Mouse (Mus musculus) MN1 (cell line): ENCODE measurements around the gene Rnf207.

ENCODE experiments used
- DNase-seq: peaks from one replicate; pipeline ENCODE4 v3.0.0-alpha.2; 2016; ENCODE audit warnings: low spot score

Gene Rnf207

DNA sequence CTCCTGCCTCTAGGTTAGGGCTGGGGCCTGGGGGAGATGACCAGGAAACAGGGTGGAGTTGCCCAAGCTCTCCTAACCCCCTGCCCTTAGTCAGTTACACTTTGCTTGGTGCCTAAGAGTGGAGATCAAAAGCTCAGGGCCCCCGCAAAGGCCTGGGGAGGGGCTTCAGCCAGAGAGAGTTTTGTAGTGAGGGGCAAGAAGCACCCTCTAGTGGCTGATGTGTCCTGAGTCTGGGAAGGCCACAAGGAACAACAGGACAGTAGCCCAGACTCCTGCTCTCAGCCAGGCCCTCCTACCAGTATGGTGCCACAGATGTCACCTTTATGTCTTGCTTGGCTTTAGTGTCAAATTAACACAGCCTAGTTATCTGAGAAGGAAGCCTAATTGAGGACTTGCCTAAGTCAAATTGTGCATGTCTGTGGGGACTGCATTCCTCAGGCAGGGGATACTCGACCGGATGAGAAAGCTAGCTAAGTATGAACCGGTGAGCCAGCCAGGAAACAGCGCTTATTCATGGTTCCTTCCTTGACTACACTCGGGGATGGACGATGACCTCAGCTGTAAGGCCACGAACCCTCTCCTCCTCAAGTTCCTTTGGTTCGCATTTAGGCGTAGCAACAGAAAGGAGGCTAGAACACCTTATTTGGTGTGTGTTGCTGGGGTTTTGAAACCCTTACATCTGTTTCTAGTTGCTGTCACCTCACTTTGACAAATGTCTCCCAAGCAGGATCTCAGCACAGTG lies 24.4 kb downstream of the Rnf207 start:
- no peak for DNase-seq

GRCm38 (mm10) chr4:152292102-152292765 lies 26.6 kb downstream of the Rnf207 start:
- DNase-seq, result peak; percentile 62

GRCm38 (mm10) chr4:152291562-152291961 lies 27.2 kb downstream of the Rnf207 start, which contains the start of gene Hes3:
TSS of gene Hes3 (minus strand) at chr4:152291662.
- no peak for DNase-seq

DNA sequence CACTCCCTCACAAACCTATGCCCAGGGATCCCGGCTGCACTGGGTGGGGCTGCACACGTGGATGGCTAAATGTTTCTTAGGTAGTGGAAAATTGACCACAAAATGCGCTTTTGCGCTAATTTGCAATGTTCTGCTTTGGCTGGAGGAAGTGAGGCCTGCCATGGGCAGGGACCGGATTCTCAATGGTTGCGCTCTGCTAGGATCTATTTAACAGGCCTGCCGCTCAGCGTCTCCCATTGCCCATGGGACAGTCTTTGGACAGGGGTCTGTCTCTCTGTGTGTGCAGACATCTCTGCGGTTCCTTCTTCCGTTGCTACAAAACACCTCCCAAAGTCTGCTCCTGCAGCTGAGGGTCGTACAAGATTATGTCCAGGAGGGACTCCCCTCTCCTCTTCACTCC lies 27.8 kb downstream of the Rnf207 start:
- no peak for DNase-seq

- peak; percentile 55 for DNase-seq
Measured at GRCm38 (mm10) chr4:152290385-152290784, 28.4 kb downstream of the Rnf207 start.

DNA sequence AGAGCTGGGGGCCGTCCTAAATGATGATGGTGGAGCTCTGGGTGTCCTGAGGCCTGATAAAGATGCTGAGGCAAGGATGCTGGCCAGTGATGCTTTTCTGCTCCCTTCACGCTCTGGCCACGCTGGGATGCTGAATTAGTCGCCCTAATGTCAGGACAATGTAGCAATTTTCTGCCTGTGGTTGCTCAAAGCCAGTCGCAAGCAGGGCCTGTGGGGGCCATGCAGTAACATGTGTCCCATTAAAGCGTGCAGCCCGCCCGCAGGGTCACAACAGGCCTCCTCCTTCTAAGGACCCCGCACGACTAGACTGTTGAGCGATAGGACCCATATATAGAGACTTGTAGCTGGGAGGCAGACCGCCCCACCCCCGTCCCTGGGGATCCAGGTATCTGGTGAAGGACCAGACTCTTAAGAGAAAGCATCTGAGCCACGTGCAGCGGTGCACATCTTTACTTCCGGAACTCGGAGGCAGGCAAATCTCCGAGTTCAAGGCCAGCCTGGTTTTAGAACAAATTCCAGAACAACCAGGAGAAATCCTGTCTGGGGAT lies 30.3 kb downstream of the Rnf207 start:
- DNase-seq, result peak; percentile 29

GRCm38 (mm10) chr4:152287317-152288120 lies 31.3 kb downstream of the Rnf207 start:
- DNase-seq, result peak; percentile 8

GRCm38 (mm10) chr4:152286887-152287286 lies 31.9 kb downstream of the Rnf207 start:
- peak; percentile 45 for DNase-seq

GRCm38 (mm10) chr4:152286183-152286582 lies 32.6 kb downstream of the Rnf207 start:
- no peak for DNase-seq

DNA sequence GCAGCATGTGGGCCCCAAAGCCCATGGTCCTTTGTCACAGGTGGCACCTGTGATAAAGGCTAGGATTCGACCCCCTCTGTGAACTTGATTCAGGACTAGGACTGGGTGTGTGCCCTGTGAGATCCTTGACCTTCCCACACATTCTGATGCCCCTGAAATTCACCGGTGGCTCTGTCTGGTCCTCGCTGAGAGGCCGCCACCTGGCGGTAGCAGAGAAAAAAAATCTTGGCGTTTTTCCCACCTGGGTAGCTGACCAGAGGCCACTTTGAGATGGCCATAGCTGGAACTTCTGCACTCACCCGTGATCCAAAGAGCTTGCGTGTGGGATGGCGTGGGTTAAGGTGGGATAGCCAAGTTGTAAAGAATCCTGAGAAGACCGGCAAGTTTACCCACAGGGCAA lies 33.3 kb downstream of the Rnf207 start:
- DNase-seq, result peak; percentile 92

GRCm38 (mm10) chr4:152283186-152283950 lies 35.4 kb downstream of the Rnf207 start:
- peak; percentile 5 for DNase-seq

- no peak for DNase-seq
Measured at GRCm38 (mm10) chr4:152282721-152283120, 36.1 kb downstream of the Rnf207 start.

- DNase-seq, result peak; percentile 6
Measured at GRCm38 (mm10) chr4:152281601-152282000, 37.2 kb downstream of the Rnf207 start.

DNA sequence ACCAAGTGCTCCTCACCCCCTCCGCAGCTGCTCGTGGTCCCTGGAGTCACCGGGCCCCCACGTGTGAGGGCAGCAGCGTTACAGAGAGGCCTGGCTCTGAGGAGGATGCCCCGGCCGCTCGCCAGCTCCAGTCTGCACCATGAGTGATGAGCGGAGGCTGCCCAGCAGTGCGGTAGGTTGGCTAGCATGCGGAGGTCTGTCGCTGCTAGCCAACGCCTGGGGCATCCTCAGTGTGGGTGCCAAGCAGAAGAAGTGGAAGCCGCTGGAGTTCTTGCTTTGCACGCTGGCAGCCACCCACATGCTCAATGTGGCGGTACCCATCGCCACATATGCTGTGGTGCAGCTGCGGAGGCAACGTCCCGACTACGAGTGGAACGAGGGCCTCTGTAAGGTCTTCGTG lies 39.8 kb downstream of the Rnf207 start:
- no peak for DNase-seq

GRCm38 (mm10) chr4:152277916-152278315 lies 40.9 kb downstream of the Rnf207 start:
- DNase-seq, result no peak

GRCm38 (mm10) chr4:152276389-152277347 lies 42.1 kb downstream of the Rnf207 start:
- peak; percentile 60 for DNase-seq

DNA sequence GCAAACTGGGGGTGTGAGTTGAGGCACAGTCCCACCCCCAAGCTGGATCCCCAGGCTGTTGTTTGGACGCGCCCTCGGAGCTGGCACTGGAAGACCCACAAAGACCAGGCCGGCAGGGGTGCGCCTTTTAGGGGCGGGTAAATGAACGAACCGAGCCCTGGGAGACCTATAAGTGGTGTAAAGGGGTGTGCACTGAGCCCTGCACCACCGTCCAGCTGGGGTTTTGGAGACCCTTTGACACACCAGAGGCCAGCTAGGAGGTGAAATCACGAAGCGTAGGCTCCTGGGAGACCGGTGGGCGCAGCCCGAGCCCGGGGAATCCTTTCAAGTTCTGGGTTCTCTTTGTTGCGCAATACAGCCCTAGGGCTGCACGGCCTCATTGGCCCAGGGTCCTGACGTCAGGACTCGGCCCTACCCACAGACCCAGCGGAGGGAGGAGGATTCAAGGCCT lies 44.1 kb downstream of the Rnf207 start:
- DNase-seq, result peak; percentile 51

- peak; percentile 66 for DNase-seq
Measured at GRCm38 (mm10) chr4:152273621-152274236, 45.1 kb downstream of the Rnf207 start, which contains the start of gene Gpr153. TSS of gene Gpr153 (plus strand) at chr4:152274232.

DNA sequence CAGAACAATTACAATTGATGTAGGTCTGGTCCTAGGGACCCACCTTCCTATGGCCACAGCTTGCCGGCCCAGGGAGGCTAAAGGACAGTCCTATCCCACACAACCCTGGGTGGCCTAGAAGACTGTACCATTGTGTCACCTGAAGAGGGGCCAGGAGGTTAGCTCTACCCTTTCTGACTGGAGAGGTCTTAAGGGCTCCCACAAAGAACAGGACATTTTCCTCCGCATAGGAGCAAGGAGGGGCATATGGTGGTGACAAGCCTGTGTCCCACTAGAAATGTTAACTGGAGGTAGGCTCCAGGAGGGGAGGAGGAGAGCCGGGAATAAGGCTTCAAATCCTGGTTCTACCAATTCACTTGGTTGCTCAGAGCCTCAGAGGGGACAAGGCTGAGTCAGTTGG lies 45.6 kb downstream of the Rnf207 start:
- peak; percentile 45 for DNase-seq
